Mouse (Mus musculus): Measurements from ENCODE around the gene Birc5. TPM values are rescaled to one million over a fixed set of nuclear protein-coding genes. Genes with fewer than 3 reads are reported as not detected.

The Birc5 gene
- polyA plus RNA-seq, 1 experiment from 2014 or later = 307 TPM

GRCm38 (mm10) chr11:117819095-117819494, 30.0 kb upstream of the Birc5 start:
- H3K27ac ChIP-seq = no peak overlapping the region
- peaks cover 17% of the 10 kb centered on the region for H3K4me1 ChIP-seq
- H3K4me3 ChIP-seq = no peak overlapping the region
- no peaks in the 10 kb centered on the region for H3K9me3 ChIP-seq
- peaks cover 92% of the 10 kb centered on the region for H3K36me3 ChIP-seq
- ATAC-seq (ENCODE audit: low FRiP score, low read depth) = no peak
- no peak overlapping the region for H3K9ac ChIP-seq
- no peaks in the 10 kb centered on the region for H3K27me3 ChIP-seq
- 62% methylated on average over 8 of the region's 8 CpGs for whole genome bisulfite sequencing
- no peak overlapping the region for H3K4me2 ChIP-seq (replicated peaks)

GRCm38 (mm10) chr11:117820173-117820572, 28.9 kb upstream of the Birc5 start:
- Histone ChIP-seq H3K27me3 (no peaks in the 10 kb centered on the region), H3K4me1 (peaks cover 27% of the 10 kb centered on the region), H3K4me2 (replicated peaks) (no peak overlapping the region), H3K4me3 (no peak overlapping the region), H3K36me3 (peaks cover 82% of the 10 kb centered on the region), H3K9ac (no peak overlapping the region; the same call in 1 of the 2 replicates), H3K27ac (no peak overlapping the region), H3K9me3 (no peaks in the 10 kb centered on the region)
- 91% methylated on average over 7 of the region's 7 CpGs for WGBS
- ATAC-seq (ENCODE audit: low FRiP score, low read depth) = no peak

DNA sequence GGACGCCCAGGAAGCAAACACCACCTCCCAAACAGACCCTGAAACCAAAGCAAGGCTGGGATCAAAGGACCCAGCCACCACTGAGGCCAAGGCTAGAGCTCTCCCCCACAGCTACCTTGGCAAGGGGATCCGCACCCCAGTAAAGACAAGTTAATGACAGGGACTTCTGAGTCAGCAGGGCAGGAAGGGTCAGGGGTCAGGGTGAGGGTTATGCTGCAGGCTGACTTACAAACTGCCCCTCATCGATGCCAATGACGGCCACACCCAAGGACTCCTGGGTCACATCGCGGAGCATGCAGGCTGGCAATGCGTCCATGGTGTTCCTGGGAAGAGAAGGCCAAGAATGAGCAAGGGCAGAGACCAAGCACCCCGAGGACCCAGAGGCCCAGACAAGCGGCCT, 27.2 kb upstream of the Birc5 start:
- no peak for ATAC-seq (ENCODE audit: low FRiP score, low read depth)
- H3K27me3 ChIP-seq = no peaks in the 10 kb centered on the region
- 84% methylated on average over 9 of the region's 9 CpGs for WGBS
- H3K4me2 ChIP-seq (replicated peaks) = no peak overlapping the region
- no peak overlapping the region for H3K9ac ChIP-seq
- H3K4me3 ChIP-seq = no peak overlapping the region
- H3K4me1 ChIP-seq = peaks cover 40% of the 10 kb centered on the region
- no peaks in the 10 kb centered on the region for H3K9me3 ChIP-seq
- no peak overlapping the region for H3K27ac ChIP-seq
- peaks cover 66% of the 10 kb centered on the region for H3K36me3 ChIP-seq

GRCm38 (mm10) chr11:117822728-117823241, 26.3 kb upstream of the Birc5 start:
- H3K4me1 ChIP-seq = peaks cover 49% of the 10 kb centered on the region
- peak overlapping the region; percentile 22; the same call in 1 of the 2 replicates for H3K27ac ChIP-seq
- no peak overlapping the region; the same call in 1 of the 2 replicates for H3K4me2 ChIP-seq (replicated peaks)
- no peak overlapping the region for H3K4me3 ChIP-seq
- WGBS = 88% methylated on average over 7 of the region's 7 CpGs
- H3K36me3 ChIP-seq = peaks cover 57% of the 10 kb centered on the region
- H3K9me3 ChIP-seq = no peaks in the 10 kb centered on the region
- no peak for ATAC-seq (ENCODE audit: low FRiP score, low read depth)
- H3K9ac ChIP-seq = peak overlapping the region; percentile 19; the same call in 1 of the 2 replicates
- no peaks in the 10 kb centered on the region for H3K27me3 ChIP-seq

DNA sequence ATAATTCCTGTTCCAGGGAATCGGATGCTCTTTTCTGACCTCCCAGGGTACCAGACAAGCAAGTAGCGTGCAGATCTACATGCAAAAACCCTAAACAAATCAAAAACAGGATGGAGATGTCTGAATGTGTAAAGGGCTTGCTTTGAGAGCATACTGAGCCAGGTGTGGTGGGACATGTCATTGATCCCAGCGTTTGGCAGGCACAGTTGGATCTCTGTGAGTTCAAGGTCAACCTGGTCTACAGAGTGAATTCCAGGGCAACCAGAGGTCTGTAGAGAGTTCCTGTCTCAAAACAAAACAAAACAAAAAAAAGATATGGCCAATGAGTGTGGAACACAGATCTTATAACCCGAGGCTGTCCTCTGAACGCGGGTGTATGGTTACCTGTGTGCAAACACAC, 25.6 kb upstream of the Birc5 start:
- peaks cover 50% of the 10 kb centered on the region for H3K36me3 ChIP-seq
- no peaks in the 10 kb centered on the region for H3K27me3 ChIP-seq
- no peak for ATAC-seq (ENCODE audit: low FRiP score, low read depth)
- no peaks in the 10 kb centered on the region for H3K9me3 ChIP-seq
- WGBS = 94% methylated on average over 6 of the region's 6 CpGs
- H3K4me1 ChIP-seq = peaks cover 55% of the 10 kb centered on the region
- no peak overlapping the region; the same call in 1 of the 2 replicates for H3K27ac ChIP-seq
- H3K4me3 ChIP-seq = peak overlapping the region; percentile 63; the same call in 1 of the 2 replicates
- no peak overlapping the region for H3K9ac ChIP-seq
- no peak overlapping the region for H3K4me2 ChIP-seq (replicated peaks)

- H3K9ac ChIP-seq = peak overlapping the region; percentile 82
- peaks cover 64% of the 10 kb centered on the region for H3K4me1 ChIP-seq
- no peaks in the 10 kb centered on the region for H3K27me3 ChIP-seq
- peak; percentile 65 for ATAC-seq (ENCODE audit: low FRiP score, low read depth)
- H3K4me2 ChIP-seq (replicated peaks) = peak overlapping the region; percentile 94
- H3K9me3 ChIP-seq = no peaks in the 10 kb centered on the region
- 19% methylated on average over 23 of the region's 23 CpGs for WGBS
- peak overlapping the region; percentile 63 for H3K4me3 ChIP-seq
- H3K27ac ChIP-seq = 0 out of 2 replicates have a peak overlapping the region, but pooled peaks have one; percentile 94
- peaks cover 41% of the 10 kb centered on the region for H3K36me3 ChIP-seq
Observed at GRCm38 (mm10) chr11:117824060-117824969, 24.7 kb upstream of the Birc5 start.

DNA sequence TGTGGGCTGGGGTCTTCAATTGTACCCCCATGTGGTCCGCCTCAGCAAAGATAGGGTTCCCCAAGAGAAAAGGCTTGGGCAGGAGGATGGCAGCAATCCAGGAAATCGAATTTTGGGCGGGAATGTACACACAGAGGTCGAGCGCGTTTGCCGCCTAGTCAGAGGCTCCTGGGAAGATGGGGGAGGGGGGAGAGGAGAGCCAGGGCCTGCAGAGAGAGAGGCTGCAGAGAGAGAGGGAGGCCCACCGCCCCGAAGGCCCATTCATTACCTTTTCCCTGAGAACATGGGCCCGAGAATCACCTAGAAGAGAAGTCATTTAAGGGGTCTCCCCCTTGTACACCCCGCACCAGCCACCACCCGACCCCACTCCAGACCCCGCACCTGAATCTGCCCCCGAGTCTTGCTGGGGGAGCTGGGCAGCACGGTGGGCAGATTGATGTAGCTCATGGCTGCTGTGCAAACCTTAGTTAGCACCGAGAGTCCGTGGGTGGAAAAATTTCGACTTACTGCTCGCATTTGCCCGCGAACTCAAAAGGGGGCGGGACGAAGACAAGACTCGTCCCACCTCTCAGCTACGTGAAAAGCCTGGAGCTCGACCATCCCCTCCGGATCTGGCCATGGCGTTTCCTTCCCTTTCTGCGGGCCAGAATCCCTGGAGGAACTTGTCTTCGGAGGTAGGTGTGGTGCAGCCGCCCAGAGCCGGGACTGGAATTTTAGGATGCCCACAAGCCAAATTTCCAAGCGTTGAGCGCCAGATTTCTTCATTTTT, 23.5 kb upstream of the Birc5 start, which contains the start of the genes Afmid and Tk1:
Gene Afmid, plus strand, starts transcription at position 592 of the 769 bp plus-strand sequence.
Gene Tk1, minus strand, starts transcription at position 760 of the 769 bp plus-strand sequence.
- H3K4me1 ChIP-seq = peaks cover 74% of the 10 kb centered on the region
- peak within 1 kb of the TSS; percentile 94 for H3K4me2 ChIP-seq (replicated peaks)
- H3K9ac ChIP-seq = peak within 1 kb of the TSS; percentile 82
- H3K9me3 ChIP-seq = no peaks in the 10 kb centered on the region
- peak; percentile 75 for ATAC-seq (ENCODE audit: low FRiP score, low read depth)
- H3K27ac ChIP-seq = peak within 1 kb of the TSS; percentile 94
- H3K36me3 ChIP-seq = peaks cover 29% of the 10 kb centered on the region
- under 1% methylated on average over 34 of the region's 34 CpGs for WGBS
- H3K4me3 ChIP-seq = peak within 1 kb of the TSS; percentile 63
- H3K27me3 ChIP-seq = no peaks in the 10 kb centered on the region

GRCm38 (mm10) chr11:117826164-117826563, 22.9 kb upstream of the Birc5 start:
- peak overlapping the region; percentile 94 for H3K4me2 ChIP-seq (replicated peaks)
- peak overlapping the region; percentile 63 for H3K4me3 ChIP-seq
- 3% methylated on average over 5 of the region's 5 CpGs for WGBS
- no peaks in the 10 kb centered on the region for H3K27me3 ChIP-seq
- ATAC-seq (ENCODE audit: low FRiP score, low read depth) = peak; percentile 37; the same call in 1 of the 2 replicates
- peaks cover 77% of the 10 kb centered on the region for H3K4me1 ChIP-seq
- H3K9me3 ChIP-seq = no peaks in the 10 kb centered on the region
- peak overlapping the region; percentile 67 for H3K9ac ChIP-seq
- H3K36me3 ChIP-seq = peaks cover 23% of the 10 kb centered on the region
- H3K27ac ChIP-seq = peak overlapping the region; percentile 94

DNA sequence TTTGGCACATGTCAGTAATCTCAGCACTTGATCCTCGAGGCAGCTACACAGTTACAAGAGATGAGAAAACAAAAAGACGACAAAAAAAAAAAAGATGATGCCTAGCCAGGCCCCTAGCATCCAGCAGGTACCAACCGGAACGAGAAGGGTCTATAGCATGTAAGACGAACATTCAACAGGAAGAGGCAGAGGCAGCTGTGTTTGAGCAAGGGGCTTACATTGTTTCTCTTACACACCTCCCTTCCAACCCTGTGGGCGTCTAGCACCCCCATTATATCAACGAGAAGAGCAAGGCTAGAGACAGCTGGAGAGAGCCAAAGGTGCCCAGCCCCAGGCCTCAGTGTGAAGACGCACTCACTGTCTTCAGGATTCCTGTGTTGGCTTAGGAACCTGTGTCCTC, 22.1 kb upstream of the Birc5 start:
- no peaks in the 10 kb centered on the region for H3K9me3 ChIP-seq
- H3K4me3 ChIP-seq = peak overlapping the region; percentile 63; the same call in 1 of the 2 replicates
- H3K27me3 ChIP-seq = no peaks in the 10 kb centered on the region
- peak overlapping the region; percentile 67; the same call in 1 of the 2 replicates for H3K9ac ChIP-seq
- H3K4me2 ChIP-seq (replicated peaks) = peak overlapping the region; percentile 94
- peaks cover 77% of the 10 kb centered on the region for H3K4me1 ChIP-seq
- H3K27ac ChIP-seq = peak overlapping the region; percentile 94
- WGBS = 62% methylated on average over 8 of the region's 8 CpGs
- H3K36me3 ChIP-seq = peaks cover 15% of the 10 kb centered on the region
- no peak for ATAC-seq (ENCODE audit: low FRiP score, low read depth)

DNA sequence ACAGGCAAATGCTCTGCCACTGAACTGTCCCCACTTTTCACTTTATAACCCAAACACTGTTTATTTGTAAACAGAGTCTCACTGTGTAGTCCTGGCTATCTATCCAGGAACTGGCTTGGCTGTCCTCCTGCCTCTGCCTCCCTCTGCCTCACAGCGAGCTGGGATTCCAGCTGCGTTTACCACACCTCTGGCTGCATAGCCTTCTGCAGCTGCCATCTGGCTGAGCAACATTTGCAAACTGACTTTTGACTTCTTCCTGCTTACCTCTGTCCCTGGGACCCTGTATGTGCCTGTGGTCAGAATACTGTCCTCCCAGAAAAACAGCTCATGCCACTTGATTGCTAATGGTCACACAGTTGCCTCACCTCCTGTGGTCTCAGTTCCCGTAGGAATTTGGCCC, 21.7 kb upstream of the Birc5 start:
- H3K9me3 ChIP-seq = no peaks in the 10 kb centered on the region
- H3K36me3 ChIP-seq = peaks cover 11% of the 10 kb centered on the region
- H3K27me3 ChIP-seq = no peaks in the 10 kb centered on the region
- 44% methylated on average over 3 of the region's 3 CpGs for WGBS
- H3K4me3 ChIP-seq = no peak overlapping the region
- H3K4me1 ChIP-seq = peaks cover 82% of the 10 kb centered on the region
- no peak overlapping the region for H3K9ac ChIP-seq
- no peak for ATAC-seq (ENCODE audit: low FRiP score, low read depth)
- H3K4me2 ChIP-seq (replicated peaks) = no peak overlapping the region
- no peak overlapping the region for H3K27ac ChIP-seq

DNA sequence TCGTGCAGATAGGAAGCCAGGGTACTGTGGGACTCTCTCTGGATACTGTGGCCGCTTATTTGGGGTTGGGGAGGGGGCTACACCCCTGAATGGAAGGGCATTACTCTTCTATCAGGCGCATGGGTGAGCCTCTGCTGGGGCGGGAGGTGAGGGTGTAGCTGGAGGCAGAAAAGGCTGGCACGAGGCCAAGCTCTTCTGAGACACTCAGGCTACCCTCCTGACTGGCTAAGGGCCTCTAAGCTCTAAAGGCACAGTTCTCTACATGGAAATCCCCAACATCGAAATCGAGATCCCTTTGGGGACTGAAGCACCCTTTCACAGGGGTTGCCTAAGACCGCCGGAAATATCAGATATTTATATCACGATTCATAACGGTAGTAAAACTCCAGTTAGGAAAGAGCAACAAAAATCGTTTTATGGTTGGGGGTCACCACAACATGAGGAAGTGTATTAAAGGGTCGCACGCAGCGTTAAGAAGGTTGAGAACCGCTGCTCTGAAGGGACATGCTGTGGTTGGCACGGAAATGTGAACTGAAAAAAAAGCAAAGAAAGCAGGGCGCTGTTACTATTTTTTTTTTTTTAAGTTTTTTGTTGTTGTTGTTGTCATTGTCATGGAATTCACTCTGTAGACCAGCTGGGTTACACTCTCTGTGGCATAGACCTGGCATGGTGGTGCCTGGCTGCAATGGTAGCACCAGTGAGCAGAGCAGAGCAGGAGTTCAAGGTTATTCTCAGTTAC, 20.7 kb upstream of the Birc5 start:
- no peak overlapping the region for H3K4me2 ChIP-seq (replicated peaks)
- peaks cover 74% of the 10 kb centered on the region for H3K4me1 ChIP-seq
- peaks cover 3% of the 10 kb centered on the region; the same call in 1 of the 2 replicates for H3K36me3 ChIP-seq
- no peak overlapping the region for H3K4me3 ChIP-seq
- H3K27me3 ChIP-seq = no peaks in the 10 kb centered on the region
- H3K9me3 ChIP-seq = no peaks in the 10 kb centered on the region
- 68% methylated on average over 18 of the region's 18 CpGs for WGBS
- H3K9ac ChIP-seq = no peak overlapping the region
- H3K27ac ChIP-seq = peak overlapping the region; percentile 44; the same call in 1 of the 2 replicates
- ATAC-seq (ENCODE audit: low FRiP score, low read depth) = no peak

Measured in limb, embryonic 13.5 days (tissue).